Mouse (Mus musculus) left cerebral cortex, postnatal 14 days (tissue): ENCODE measurements around the gene Nek1. TPM values are rescaled to one million over a fixed set of nuclear protein-coding genes. Genes with fewer than 3 reads are reported as not detected.

Source experiments
- DNase-seq, 2 experiments: peaks; one replicate each; pipeline ENCODE4 v3.0.0; 2021 to 2022; ENCODE audit warnings: low spot score in 2 of 2, mixed read lengths in 1 of 2
- intact Hi-C: fragments of 180-260 bp; cut with DNase I; formaldehyde crosslinking; loops from one replicate; pipeline ENCODE4 v1.15.1; 2025
- total RNA-seq, 2 experiments: library from RNA; stranded (reverse); gene quantifications; 2 replicates each; pipeline ENCODE4 v1.2.3; 2021

Gene Nek1
- total RNA-seq, 2 experiments from 2014 or later: 25.2 to 28.5 TPM

DNA sequence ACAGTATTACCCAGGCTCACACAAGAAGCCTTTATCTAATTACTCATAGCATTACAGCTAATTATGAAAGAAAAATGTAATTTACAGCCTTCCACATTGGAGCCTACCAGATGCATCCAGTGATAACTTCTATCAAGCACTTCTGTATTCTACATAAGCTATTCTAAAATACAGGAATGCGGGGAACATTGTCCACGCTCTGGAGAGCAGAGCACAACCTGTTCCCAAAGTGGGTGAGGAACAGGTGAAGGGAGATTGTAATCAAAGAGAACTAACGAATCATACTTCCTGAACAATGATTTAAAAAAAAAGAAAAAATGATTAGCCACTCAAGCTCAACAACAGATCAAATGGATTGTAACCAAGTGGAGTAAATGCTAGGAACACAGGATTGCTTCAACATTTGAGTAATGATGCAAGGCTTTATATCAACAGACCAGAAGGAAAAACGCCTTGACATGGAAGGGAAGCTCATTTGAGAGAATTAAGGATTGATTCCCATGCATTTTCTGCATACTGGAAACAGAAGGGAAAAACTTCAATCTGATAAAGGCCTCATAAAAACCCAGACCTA lies 139.7 kb downstream of the Nek1 start:
- intact Hi-C loops: no loop called here
- no peak for DNase-seq

DNA sequence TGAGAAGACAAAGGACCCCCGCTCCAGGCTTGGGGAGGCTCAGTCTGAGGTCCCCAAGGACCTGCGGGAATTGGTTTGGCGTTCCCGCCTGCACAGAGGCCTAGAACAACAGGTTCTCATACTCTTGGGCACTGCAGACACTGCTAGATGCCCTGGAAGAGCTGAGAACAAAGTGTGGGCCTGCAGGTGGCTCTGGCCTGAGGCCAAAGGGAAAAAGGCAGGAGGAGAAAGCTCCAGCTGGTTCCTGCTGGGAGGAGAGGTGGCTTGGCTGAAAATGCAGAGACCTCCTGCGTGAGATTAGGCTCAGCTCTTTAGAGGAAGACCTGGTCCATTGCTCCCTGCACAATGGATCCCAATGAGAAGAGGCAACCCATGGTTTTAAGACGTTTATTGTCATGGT lies 148.9 kb downstream of the Nek1 start:
- no peak for DNase-seq
- intact Hi-C loops: no loop called here

DNA sequence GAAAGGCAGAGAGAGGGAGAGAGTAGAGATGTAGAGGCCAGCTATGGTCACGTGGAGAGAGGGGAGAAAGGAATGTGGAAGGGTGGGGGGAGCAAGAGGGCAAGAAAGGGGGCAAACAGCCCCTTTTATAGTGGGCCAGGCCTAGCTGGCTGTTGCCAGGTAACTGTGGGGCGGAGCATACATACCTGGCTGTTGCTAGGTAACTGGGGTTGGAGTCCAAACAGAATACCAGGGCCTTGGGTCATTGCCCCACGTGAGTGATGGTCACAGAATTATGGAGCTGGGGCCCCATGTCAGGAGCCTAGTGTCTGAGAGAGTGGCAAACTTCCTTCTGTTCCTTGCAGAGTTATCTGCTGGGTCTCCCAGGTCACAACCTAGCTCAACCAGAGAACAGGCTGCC lies 149.3 kb downstream of the Nek1 start:
- intact Hi-C loops: no loop called here
- no peak for DNase-seq

DNA sequence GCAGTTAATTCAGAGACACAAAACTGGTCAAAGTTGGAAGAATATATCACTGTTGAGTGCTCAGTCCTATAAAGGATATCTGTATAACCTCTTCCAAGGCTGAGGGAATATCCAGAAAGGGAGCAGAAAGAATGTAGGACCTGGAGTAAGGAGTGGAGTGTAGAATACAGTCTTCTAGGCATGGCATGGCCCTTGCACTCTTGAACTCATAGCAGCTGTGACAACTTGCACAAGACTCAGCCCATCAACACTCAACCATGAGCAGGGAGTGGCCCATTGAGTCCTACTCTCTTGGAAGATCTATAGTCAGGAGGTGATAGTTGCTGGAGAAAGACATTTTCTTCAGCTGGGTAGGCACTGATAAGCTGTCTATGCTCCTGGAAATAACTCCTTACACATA lies 149.8 kb downstream of the Nek1 start:
- intact Hi-C loops: no loop called here
- DNase-seq: no peak

DNA sequence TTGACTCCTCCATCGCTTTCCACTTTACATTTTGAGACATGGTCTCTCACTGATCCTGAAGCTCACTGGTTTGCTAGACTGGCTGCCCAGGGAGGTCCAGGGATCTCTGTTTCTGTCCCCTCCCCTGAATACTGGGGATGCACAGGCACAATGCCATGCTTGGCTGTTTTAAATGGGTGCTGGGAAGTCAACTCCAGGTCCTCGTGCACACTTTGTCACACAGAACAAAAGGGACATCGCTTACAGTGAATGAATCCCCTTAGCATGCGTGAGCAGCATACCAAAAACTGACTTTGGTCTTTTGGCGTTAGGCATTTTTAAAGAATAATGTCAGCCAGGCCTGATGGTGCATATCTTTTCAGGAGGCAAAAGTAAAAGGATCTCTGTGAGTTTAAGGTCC lies 155.7 kb downstream of the Nek1 start:
- intact Hi-C loops: no loop called here
- DNase-seq: no peak

DNA sequence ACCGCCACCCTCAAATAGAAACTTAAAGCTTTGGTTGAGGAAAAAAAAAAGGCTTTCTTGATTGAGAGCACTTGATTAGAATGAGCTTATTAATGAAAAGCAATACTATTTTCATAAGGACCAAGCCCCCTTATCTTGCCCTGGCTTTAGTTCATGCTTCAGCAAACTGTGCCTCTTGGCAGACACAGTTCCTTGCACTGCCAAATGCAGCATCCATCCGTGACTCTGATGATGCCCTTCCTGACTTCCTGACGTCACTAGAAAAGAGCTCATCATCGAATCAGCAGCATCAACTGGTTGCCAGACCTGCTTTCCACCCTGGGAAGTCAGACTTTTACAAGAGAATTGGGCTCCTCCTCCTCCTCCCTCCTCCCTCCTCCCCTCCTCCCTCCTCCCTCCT lies 157.6 kb downstream of the Nek1 start:
- DNase-seq: no peak
- intact Hi-C loops: no loop called here

DNA sequence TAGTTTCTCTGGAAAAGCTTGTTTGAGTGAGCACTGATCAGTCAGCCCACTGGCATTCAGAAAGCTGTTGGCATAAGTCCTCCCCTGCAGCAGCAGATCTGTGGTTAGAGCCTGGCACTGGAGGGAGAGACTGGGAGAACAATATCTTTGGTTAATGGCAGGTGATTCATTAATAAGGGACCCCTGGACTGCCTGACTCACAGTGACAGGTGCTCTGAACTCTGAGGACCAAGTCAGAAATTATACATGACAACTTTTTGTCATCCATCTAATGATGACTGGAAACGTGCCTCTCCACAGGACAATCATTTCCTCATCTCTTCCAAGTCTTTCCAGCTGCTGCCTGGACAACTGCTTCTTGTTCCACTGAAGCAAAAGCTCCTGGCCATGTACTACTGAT lies 163.4 kb downstream of the Nek1 start:
- intact Hi-C loops: no loop called here
- no peak for DNase-seq

DNA sequence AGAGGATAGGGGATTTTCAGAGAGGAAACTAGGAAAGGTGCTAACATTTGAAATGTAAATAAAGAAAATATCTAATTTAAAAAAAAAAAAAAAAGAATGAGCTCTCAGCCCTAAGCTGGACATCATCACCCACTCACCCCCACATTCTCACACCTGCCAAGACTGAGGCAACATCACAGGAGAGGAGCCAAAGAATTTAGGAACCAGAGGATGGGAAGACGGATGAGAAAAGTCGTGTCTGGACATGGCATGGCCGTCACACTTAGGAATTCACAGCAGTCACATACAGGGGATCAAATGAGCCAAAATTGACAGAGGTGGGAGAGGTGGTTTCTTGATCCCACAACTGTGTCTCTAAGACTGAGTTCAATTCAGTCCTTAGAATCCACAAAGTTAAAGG lies 165.5 kb downstream of the Nek1 start:
- intact Hi-C loops: no loop called here
- DNase-seq: no peak

DNA sequence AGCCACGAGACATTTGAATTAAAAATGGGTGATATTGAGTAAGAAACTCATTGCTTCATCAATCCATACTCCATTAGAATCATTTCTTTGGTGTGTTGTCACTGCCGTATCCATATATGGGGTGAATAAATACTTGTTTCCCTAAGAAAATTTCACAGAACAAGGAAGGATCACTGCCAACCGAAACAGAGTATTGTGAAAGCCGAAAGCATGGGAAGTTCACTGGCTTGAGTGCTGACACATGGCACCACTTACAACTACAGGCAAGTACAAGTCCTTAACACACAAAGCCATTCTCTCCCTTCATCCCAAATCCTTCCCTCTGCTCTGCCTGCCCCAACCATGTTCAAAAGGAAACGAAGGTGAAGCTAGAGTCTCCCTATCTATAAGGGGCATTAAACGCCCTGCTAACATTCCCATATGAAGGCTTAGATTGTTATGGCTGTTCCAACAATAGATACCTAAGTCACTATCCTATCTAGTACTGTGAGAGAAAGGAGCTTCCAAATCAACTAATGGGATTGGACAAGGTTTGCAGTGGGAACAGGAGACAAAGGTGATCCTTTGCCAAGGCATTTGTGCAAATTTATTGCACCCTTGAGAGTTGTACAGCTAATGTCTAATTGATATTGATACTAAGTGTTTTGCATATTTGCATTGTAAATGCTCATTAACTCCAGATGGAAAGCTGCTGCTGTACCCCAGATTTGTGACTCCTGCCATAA lies 168.6 kb downstream of the Nek1 start:
- DNase-seq: no peak
- intact Hi-C loops: no loop called here

DNA sequence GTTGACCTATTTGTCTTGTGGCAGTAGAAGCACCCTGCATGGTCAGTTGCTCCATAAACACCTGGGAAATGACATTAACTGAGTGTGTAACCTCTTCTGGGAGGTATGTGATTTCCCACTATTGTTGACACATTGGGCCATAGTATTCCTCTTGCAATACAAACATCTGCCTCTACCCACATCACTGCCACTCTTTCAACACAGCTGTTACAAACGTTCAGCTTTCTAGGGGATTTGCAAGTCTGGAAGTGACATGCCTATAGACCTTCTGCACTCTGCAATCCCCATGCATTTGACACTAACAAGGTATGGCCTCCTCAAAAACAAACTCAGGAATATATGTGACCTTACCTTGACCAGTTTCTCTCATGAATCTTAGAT lies 169.2 kb downstream of the Nek1 start:
- no peak for DNase-seq
- intact Hi-C loops: no loop called here

DNA sequence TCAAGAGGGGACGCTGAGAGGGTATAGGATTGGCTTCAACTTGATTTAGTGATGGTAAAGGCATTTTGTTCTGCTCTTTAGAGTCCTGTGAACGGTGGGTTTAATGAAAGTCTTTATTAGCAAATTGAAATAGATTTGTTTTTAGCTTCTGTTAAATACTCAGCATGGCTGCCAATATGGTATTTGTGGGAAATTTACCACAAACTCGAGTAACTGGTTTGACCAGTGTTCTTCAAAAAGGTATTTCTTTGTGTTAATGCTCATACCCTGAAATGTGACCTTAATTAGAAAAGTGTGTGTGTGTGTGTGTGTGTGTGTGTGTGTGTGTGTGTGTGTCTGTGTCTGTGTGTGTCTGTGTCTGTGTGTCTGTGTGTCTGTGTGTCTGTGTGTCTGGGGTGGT lies 178.6 kb downstream of the Nek1 start:
- intact Hi-C loops: no loop called here

DNA sequence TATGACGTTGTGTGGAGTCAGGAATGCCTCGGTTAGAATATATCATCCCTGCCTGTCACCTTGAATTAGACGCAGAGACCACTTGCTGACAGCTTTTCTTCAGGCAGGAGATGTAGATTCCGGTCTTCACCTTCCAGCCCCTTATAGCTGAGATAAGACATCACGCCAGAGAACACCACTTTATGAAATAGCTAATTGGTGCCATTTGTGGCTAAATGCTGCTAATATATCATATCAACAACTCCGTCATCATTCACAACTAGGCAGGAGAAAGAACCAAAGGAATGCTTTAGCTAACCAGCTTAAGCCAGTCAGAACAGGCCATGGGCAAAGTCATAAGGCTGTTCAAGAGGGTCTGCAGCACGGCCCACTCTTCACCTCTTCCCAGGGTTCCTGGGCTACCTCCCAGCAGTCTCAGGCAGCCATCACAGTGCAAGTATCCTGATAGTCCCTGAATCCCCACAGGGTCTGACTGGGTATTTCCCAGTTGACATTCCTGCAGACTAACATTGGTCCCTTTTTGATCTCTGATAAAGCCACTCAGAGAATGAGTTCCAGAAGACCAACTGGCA lies 181.0 kb downstream of the Nek1 start:
- intact Hi-C loops: no loop called here

More for the DNA sequence above, 178.6 kb downstream of the Nek1 start:
- no peak for DNase-seq

DNA sequence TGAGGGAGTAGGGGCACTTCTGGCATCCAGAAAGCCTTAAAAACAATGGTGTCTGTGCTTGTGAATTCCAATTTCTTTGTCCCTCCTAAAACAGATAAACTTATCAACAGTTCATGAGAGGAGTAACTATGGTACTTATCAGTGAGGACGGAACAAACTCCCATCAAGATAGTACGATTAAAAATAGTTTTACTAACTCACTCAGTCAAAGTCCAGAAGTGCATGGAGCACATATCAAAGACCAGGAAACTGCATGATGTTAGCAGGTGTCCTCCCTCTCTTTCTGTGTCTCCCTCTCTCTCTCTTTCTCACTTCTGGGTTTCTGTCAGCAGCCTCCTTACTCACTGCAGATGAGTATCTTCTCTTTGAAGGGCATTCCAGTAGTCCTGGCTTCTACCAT lies 182.9 kb downstream of the Nek1 start:
- no peak for DNase-seq

More for the DNA sequence above, 181.0 kb downstream of the Nek1 start:
- DNase-seq: no peak

DNA sequence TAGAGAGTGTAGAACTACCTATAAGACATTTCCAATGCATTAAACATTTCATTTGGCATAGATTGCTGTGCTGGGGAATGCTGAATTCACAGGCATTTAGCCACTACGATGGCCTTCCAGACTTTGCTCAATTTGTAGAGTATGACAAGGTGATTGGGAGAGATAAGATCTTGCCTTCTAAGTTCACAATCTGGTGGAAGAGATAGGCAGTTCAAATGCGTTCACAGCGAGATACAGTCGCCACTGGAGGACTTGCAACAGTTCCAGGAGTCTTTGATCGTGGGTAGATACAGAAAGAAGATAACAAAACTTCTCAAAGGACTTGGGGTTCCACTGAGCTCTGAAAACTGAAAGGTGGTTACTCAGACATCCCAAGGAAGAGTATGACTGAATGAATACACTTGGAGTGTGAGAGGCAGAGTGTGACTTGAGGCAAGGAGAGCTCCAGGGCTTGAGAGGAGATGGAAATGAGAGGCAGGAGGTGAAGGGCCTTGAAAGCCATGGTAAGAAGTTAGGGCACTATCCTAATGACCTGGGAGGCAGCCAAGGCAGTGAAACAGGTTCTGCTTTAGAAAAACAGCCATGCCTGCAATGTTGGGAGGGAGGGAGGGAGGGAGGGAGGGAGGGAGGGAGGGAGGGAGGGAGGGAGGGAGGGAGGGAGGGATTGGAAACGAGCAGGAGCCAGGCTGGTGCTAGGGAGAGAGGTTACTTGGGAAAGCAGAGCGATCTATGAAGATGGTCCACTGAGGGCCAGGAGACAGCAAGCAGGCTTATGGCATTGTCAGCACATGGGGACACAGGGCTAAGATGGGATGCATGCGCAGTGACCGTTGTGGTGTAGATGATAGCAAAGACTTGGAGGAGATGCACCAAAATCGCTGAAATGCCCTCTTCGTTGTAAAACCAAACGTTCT lies 184.9 kb downstream of the Nek1 start:
- DNase-seq: no peak
- intact Hi-C loops: no loop called here

More for the DNA sequence above, 182.9 kb downstream of the Nek1 start:
- intact Hi-C loops: no loop called here

DNA sequence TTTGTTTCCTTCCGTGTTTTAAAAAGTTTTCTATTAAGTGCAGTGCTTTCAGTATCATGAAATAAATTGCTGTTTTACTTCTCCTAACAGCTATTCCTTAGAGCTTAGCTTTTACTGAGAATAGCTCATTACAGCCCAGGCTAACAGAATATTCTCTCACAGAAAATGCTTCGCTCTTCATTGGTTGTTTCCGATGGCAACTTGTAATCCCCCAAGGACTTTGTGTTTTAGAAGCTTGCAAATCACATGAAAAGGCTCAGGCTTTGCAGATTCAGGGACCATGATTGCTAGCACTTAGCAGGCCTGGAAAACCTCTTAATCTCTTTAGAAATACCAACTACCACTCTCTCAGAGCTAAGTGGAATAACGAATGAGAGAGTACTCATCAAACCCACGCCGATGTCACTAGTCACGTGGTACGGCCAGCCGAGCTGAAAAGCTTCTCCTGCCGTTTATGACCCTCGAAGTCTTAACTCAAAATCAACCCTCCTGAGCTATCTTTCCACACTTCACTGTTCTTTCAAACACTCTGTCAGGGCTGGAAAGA lies 185.7 kb downstream of the Nek1 start:
- DNase-seq: peak in 1 of 2 experiments; percentile 6
- intact Hi-C loops: no loop called here

Other genes starting within 250 kb of the Nek1 start
- gene Hpf1, start 102.8 kb upstream of the Nek1 start, total RNA-seq: 10 to 100 TPM; 43.0 to 43.9 TPM
- 100 to 1,000 TPM; 142 to 144 TPM for gene Clcn3, start 9.9 kb upstream of the Nek1 start, total RNA-seq
- gene Sh3rf1, start 230.7 kb downstream of the Nek1 start, total RNA-seq: 10 to 100 TPM; 39.5 to 41.7 TPM